Mouse (Mus musculus): ENCODE results near the gene S100a4.

DNA sequence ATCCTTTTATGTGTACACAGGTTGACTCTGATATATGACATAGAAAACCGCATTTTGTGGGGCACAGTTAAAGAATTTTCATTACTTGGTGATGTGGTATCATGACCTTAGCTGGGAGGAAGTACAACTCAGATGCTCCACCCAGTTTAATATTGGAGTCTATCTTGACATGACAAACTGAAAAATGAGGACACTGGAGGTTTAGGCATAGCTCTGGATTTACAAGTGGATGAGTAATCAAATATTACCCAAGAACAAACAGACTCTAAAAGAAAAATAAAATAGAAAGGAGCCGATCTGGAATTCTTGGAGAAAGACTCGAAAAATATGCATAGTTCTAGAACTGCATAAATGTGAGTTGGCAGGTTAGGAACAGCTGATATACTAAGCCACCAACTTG lies 28.3 kb upstream of the S100a4 start:
- TF ChIP-seq CTCF (IDR thresholded peaks at IDR 0.05): no peak
- no peak for TF ChIP-seq POLR2A (IDR thresholded peaks at IDR 0.05; ENCODE audit: insufficient read depth, low read depth, low read length)
